Mouse (Mus musculus) adipose tissue, adult 10 weeks (tissue): ENCODE results near the gene Exph5. TPM values are rescaled to one million over a fixed set of nuclear protein-coding genes. Genes with fewer than 3 reads are reported as not detected.

Experiments used
- polyA plus RNA-seq: library from polyadenylated mRNA; stranded (reverse); fragments of 350-450 nt; fragmentation: Illumina TruSeq; extraction: RNeasy Lipid Tissue Mini Kit (QIAGEN cat#74804); gene quantifications from one replicate; pipeline ENCODE4 v1.2.3, GENCODE M21; 2014; ENCODE audit warnings: low read depth, low replicate concordance

The Exph5 gene
- polyA plus RNA-seq: 1.5 TPM

DNA sequence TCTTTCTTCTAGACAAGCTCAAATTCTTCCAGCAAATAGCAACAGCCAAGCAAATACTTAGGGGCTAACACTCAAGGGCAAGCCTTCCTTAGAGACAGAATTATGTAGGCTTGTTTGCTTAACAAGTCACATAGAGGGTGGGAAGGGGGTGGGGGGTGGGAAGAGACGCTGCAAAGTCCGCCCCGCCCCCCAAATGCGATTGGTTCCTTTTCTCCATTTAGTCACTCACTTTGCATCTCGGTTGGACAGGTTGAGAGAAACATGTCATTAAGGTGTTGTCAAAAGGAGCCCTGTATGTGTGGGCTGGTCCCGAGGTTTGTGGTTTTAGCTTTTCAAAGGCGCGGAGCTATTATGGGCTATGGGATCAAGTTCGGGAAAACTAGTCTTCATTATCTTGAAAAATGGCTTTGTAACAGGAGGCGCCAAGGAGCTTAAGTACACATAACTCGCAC lies at the start of gene Exph5:
TSS of gene Exph5 (plus strand) at position 402 of the 452 bp plus-strand sequence.

GRCm38 (mm10) chr9:53383951-53384866 lies 82.7 kb downstream of the Exph5 start, which contains the start of gene Kdelc2:
TSS of gene Kdelc2 (plus strand) at chr9:53384025.

GRCm38 (mm10) chr9:53402291-53402711 lies 100.8 kb downstream of the Exph5 start, which contains the start of gene 4930550C14Rik:
TSS of gene 4930550C14Rik (plus strand) at chr9:53402325.

Other genes with a start within 250 kb of the Exph5 start
- 10.8 TPM for gene Ddx10, start 53.6 kb upstream of the Exph5 start, polyA plus RNA-seq
- 15.7 TPM for gene Kdelc2, start 82.4 kb downstream of the Exph5 start, polyA plus RNA-seq
- gene 4930550C14Rik, start 100.7 kb downstream of the Exph5 start, polyA plus RNA-seq: 3.3 TPM
- gene Atm, start 235.1 kb downstream of the Exph5 start, polyA plus RNA-seq: 9.2 TPM
- gene Npat, start 235.4 kb downstream of the Exph5 start, polyA plus RNA-seq: 6.0 TPM